Mouse (Mus musculus): ENCODE measurements around the gene Vps4b.

The Vps4b gene

GRCm38 (mm10) chr1:106759572-106760435 lies 36.7 kb downstream of the Vps4b start, which contains the start of gene Kdsr:
TSS of gene Kdsr (minus strand) at chr1:106759727.
- ChIA-PET CTCF (no interaction called here), POLR2A (interaction anchor here in 3 of 4 experiments (0.7 to 3.4 kb wide), 48 partner anchors 9 to 1096 kb away, joined by 3 to 28 read pairs (median 6); partner anchors contain the start of genes Vps4b (in 3 of the 3), Phlpp1 (in 2 of the 3), Bcl2 (in 1 of the 3) and Pign (in 1 of the 3))

DNA sequence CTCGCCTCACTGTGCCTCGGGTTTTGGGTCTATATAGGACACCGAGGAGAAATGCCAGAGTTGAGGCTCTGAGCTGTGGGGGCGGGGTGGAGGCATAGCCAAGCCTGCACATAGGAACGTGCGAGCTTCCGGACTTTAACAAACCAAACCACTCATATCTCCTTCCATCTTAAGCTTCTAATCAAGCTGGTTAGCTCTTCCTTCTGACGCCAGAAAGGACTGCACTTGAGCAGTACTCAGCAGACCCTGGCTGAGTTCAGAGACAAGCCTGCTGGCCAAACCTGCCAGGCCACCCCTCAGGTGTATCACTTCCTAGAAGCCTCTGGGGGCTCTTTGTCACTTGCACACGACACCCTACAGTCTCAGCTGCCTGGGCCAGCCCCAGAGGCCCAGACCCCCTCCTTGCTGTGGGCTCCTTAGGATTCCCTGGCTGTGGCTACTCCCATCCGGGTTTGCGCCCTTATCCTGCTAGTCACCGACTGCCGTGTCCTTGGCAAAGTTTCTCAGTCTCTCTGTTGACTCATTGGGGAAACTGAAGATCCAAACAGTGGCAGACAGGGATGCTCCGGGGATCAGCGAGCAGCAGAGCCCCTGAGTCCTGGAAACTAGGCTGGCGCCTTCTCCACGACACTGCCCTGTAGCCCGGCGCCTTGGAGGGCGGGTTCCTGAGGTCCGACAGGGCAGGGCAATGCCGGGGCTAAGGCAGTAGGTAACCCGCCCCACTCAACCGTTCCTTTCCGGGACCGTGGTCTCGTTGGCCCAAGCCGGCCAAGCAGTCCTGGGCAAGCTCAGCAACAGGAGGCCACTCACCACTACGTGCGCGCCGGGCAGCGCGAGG lies 37.6 kb downstream of the Vps4b start:
- ChIA-PET POLR2A (interaction anchor here in 3 of 4 experiments (0.6 to 3.4 kb wide), 48 partner anchors 8 to 1095 kb away, joined by 3 to 28 read pairs (median 6); partner anchors contain the start of genes Vps4b (in 3 of the 3), Phlpp1 (in 2 of the 3), Bcl2 (in 1 of the 3) and Pign (in 1 of the 3)), CTCF (no interaction called here)

DNA sequence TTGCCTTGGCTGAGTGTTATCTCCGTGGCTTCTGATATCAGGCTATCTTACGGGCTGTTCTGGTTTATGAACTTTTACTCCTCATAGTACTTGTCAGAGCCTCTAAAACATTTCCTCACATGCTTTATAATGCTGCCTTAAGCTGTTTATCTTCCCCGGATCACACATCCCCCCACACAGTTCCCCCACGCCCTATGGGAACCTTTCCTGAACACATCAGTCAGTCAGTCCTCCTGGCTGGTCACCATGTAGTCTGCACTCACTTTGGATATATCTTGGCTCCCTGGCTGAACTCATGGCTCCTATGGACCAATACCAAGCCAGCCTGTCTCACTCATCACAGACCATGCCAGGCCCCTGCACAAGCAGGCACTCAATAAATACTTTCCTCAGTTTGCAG lies 39.9 kb downstream of the Vps4b start:
- ChIA-PET CTCF (no interaction called here), POLR2A (interaction anchor here in 1 of 4 experiments (1.2 kb wide), 1 partner anchor 40 kb away, joined by 3 read pairs; the partner anchor contains the start of gene Vps4b)

DNA sequence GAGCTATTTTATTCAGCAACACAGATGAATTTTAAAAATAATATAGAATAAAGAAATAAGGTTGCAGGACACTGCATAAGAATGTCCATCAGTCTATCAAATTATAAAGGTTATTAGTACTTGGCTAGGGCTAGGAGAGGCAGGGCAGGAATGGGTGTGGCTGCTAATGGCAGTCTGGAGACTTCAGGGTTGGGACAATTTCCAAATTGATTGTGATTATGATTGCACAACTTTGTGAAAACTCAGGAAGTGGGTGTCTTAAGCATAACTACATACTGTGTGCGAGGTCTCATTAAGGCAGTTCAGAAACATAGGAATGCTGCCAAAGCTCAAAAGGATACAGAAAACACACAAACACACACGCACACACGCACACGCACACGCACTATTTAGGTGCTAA lies 44.5 kb downstream of the Vps4b start:
- ChIA-PET CTCF (no interaction called here), POLR2A (interaction anchor here in 1 of 4 experiments (2.4 kb wide), 1 partner anchor 7 kb away, joined by 13 read pairs; the partner anchor contains the start of gene Kdsr)

DNA sequence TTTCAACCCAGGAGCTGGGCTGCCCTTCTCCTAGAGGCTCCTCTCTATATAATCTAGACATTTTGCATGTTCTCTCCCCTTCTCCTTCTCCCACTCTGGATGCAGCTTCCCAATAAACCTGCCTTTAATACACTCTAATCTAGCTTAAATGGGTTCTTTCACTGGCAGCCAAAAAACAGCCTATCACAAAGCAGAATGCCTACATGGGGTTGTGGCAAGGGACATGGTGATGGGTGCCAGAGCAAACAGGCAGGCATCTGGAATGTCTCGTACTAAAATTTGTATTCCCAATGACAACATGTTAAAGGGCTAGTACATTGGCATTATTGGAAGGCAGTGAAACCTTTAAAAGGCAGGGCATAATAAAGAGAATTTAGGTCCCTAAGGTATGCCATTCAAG lies 45.9 kb downstream of the Vps4b start:
- ChIA-PET POLR2A (interaction anchor here in 2 of 4 experiments (0.6 to 2.4 kb wide), 3 partner anchors 9 to 35 kb away, joined by 5 to 13 read pairs (median 9); partner anchors contain the start of gene Kdsr (in 2 of the 2)), CTCF (interaction anchor here in 1 of 4 experiments (0.6 kb wide), 1 partner anchor 12 kb away, joined by 3 read pairs; no protein-coding TSS in a partner anchor)

GRCm38 (mm10) chr1:106748555-106749315 lies 47.8 kb downstream of the Vps4b start:
- ChIA-PET POLR2A (interaction anchor here in 3 of 4 experiments (0.5 to 2.9 kb wide), 4 partner anchors 10 to 234 kb away, joined by 4 to 28 read pairs (median 8); partner anchors contain the start of gene Kdsr (in 3 of the 3)), CTCF (no interaction called here)

GRCm38 (mm10) chr1:106742980-106743379 lies 53.5 kb downstream of the Vps4b start:
- ChIA-PET CTCF (no interaction called here), POLR2A (interaction anchor here in 1 of 4 experiments (1.7 kb wide), 1 partner anchor 17 kb away, joined by 6 read pairs; the partner anchor contains the start of gene Kdsr)

GRCm38 (mm10) chr1:106740735-106741134 lies 55.8 kb downstream of the Vps4b start:
- CTCF ChIA-PET, result no interaction called here

DNA sequence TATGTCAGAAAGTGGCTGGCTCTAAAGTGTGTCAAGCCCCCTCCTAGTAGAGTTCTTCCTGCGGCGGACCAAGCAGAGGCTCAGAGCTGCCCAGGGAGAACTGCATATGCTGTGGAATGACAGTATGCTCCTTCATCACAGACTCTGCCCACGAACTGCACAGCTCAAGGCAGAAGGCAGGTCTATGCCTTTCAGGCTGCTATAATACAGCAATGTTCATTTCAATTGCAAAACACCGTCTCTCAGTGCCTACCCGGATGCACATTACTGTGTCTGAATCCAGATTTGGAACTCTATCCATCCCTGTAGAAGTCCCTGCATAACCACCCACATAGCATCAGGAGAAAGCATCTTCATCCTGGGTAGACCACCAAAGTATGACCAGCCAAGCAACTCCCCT lies 56.7 kb downstream of the Vps4b start:
- POLR2A ChIA-PET, result interaction anchor here in 1 of 4 experiments (2.1 kb wide), 1 partner anchor 19 kb away, joined by 13 read pairs; the partner anchor contains the start of gene Kdsr

More at GRCm38 (mm10) chr1:106740735-106741134, 55.8 kb downstream of the Vps4b start:
- POLR2A ChIA-PET, result interaction anchor here in 3 of 4 experiments (0.6 to 2.1 kb wide), 3 partner anchors 18 to 804 kb away, joined by 3 to 13 read pairs (median 9); partner anchors contain the start of gene Kdsr (in 2 of the 3)

GRCm38 (mm10) chr1:106738092-106738491 lies 58.4 kb downstream of the Vps4b start:
- ChIA-PET CTCF (interaction anchor here in 2 of 4 experiments (0.5 to 1.4 kb wide), 5 partner anchors 9 to 337 kb away, joined by 3 to 6 read pairs (median 3); no protein-coding TSS in a partner anchor), POLR2A (interaction anchor here in 3 of 4 experiments (0.6 to 1.7 kb wide), 4 partner anchors 9 to 325 kb away, joined by 3 to 7 read pairs (median 4); partner anchors contain the start of gene Kdsr (in 1 of the 3))

More for the DNA sequence above, 56.7 kb downstream of the Vps4b start:
- CTCF ChIA-PET, result interaction anchor here in 1 of 4 experiments (0.6 kb wide), 1 partner anchor 257 kb away, joined by 5 read pairs; no protein-coding TSS in a partner anchor

DNA sequence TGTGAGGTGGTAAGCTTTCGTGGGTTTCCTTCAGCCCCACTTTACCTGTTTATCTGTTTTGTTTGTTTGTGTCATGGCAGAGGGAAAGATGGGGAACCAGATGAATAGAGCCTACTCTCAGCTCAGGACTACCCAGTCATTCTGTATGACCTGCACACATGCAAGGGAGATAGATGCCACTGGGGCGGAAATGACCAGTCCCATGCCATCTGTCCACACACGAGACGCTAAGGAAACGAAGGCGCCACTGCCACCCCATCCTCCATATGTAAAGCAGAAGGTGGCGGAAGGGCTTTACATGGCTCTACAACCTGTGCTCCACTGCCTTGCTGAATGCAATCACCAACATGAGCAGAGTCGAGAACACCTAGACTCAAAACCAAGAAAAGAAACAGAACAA lies 60.3 kb downstream of the Vps4b start:
- ChIA-PET POLR2A (interaction anchor here in 1 of 4 experiments (0.9 kb wide), 1 partner anchor 23 kb away, joined by 3 read pairs; the partner anchor contains the start of gene Kdsr), CTCF (interaction anchor here in 2 of 4 experiments (0.6 to 1.4 kb wide), 3 partner anchors 32 to 191 kb away, joined by 4 to 10 read pairs (median 6); no protein-coding TSS in a partner anchor)

DNA sequence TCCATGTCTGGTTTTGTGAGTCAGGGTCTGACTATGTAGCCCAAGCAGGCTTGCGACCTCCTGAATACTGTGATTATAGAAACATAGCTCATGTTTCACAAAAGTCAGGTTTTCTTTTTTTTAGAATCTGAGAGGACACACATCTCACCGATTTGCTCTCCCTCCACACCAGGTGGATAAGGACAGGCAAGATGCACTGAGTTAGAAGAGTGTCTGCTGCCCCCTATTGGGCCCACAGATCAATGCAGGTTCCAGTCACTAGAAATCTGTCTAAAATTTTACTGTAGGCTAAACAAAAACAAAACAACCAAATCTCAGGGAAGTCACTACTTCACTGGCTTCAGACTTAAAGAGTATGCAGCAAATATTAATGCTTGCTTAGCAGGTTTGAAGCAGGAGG lies 60.9 kb downstream of the Vps4b start:
- POLR2A ChIA-PET, result no interaction called here
- CTCF ChIA-PET, result interaction anchor here in 3 of 4 experiments (0.6 to 1.0 kb wide), 3 partner anchors 9 to 777 kb away, joined by 4 read pairs; no protein-coding TSS in a partner anchor

DNA sequence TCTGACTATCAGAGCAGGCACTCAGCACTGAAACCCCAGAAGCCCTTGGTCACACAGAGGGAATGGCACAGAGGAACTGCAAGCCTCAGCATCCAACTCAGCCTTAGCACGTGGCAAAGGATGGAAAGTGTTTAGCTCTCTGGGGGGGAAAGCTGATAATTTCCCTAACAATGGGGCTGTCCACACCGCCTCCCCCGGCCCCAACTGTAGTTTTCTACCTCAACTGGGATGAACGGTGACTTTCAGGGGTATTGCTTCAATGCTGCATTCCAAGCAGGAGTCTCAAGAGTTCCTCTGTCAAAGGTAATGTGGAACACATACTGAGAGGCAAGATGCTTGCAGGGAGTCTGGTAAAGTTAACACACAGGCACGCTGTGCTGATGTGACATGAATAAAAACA lies 74.5 kb downstream of the Vps4b start:
- ChIA-PET CTCF (no interaction called here), POLR2A (no interaction called here)

GRCm38 (mm10) chr1:106717736-106718135 lies 78.8 kb downstream of the Vps4b start:
- POLR2A ChIA-PET, result interaction anchor here in 2 of 4 experiments (0.9 to 2.7 kb wide), 2 partner anchors 42 to 170 kb away, joined by 3 to 5 read pairs; partner anchors contain the start of gene Kdsr (in 1 of the 2)

DNA sequence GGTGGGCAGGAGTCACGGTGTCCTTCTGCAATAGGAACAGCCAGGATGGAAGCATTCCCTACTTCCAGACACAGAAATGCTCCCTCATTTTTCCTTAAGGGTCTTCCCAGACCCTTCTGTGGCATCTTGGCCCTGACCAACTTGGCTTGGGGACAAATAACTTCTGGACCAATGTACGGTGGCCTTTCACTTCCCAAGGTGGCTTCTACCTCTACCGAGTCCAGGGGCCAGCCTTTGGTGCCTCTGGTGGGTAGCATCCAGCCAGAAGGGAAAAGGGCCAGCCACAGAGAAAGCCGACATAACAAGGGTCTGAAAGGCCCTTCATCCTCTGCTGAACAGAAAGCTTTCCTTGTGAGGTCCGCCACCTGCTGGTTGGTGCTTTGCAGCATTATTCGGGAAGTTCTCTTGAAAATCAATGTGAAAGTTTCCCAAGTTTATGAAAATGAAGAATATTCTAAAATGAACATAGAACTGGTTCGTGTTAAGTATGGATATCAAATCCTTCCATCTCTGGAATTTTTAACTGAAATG lies 79.4 kb downstream of the Vps4b start:
- POLR2A ChIA-PET, result interaction anchor here in 2 of 4 experiments (0.9 to 2.7 kb wide), 2 partner anchors 42 to 170 kb away, joined by 3 to 5 read pairs; partner anchors contain the start of gene Kdsr (in 1 of the 2)
- CTCF ChIA-PET, result interaction anchor here (0.5 to 2.2 kb wide), 7 partner anchors 10 to 813 kb away, joined by 3 to 9 read pairs (median 3); no protein-coding TSS in a partner anchor

More at GRCm38 (mm10) chr1:106717736-106718135, 78.8 kb downstream of the Vps4b start:
- CTCF ChIA-PET, result interaction anchor here (0.6 to 2.2 kb wide), 5 partner anchors 170 to 293 kb away, joined by 3 to 9 read pairs (median 3); no protein-coding TSS in a partner anchor

DNA sequence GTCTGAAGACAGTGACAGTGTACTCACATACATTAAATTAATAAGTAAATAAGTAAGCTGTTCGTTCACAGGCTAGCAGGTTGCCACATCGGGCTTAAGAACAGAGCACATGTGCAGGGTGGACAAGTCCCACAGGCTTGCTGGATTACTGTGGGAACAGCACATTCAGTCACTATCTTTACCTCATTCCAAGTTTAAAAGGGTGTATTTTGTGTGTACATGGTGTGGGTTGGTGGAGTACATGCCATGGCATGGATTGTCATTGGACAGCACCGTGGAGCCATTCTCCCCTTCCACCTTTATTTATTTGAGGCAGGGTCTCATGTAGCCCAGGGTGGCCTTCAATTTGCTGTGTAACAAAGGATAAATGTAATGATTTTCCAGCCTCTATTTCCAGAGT lies 80.4 kb downstream of the Vps4b start:
- ChIA-PET POLR2A (interaction anchor here in 1 of 4 experiments (2.7 kb wide), 1 partner anchor 43 kb away, joined by 5 read pairs; the partner anchor contains the start of gene Kdsr), CTCF (interaction anchor here in 3 of 4 experiments (0.5 to 2.2 kb wide), 3 partner anchors 22 to 291 kb away, joined by 4 to 9 read pairs (median 5); no protein-coding TSS in a partner anchor)
